23 mouse cellular contexts compared by ENCODE assay signal in the genomic region with DNA sequence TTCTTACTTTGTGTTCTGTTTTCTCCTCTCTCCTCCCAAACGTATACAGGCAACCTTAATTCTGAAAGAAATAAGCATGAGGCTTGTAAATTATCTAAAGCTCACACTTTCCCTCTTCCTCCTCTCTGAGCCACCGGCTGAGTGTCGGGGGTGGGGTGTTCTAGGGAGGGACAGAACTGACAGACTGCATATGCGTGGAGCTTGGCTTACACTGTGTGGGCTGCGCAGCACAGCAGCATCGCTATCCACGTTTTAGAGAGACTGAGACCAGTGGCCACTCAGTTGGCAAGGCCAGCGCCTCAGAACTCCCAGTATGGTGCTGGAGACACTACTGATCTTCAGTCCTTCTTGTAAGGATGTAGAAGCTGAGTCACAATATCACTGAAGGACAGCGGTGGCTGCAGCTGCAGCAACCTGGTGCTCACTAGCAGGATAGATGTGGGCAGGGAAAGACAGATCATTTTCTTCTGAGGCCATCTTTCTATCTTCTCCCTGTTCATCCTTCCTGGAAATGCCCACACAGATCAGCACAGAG.
DNase-seq lines count a peak whose midpoint lies in the region; ATAC-seq lines count a peak whose summit lies in the region.
"Had no signal": no experiment of that assay in that cellular context is flagged by ENCODE, and none has a peak within 500 bp of the region (broad histone marks: within the 10 kb centered on the region; RNA-seq: fewer than 3 reads in every experiment).

No protein-coding gene starts in this region.

- intact Hi-C loops in left cerebral cortex, postnatal 4 days (cut with DNase I) = no loop called here

- ATAC-seq in frontal cortex, adult (ENCODE audit: low TSS enrichment) = peak; percentile 90
- ATAC-seq: activated CD4-positive, CD25-positive, alpha-beta regulatory T cell, adult 4 months; forebrain, embryonic 13.5 days; intestine, embryonic 16.5 days; lung, postnatal 0 days had no signal

- DNase-seq in frontal cortex, postnatal 10 days (ENCODE audit: low spot score in 2 of 2) = no peak
- DNase-seq in left cerebral cortex, adult 18-20 months (ENCODE audit: low spot score in 2 of 2) = peak; percentile 27 to 56
- no peak for DNase-seq in left cerebral cortex, postnatal 4 days
- DNase-seq in right cerebral cortex, adult 2 months (ENCODE audit: low spot score in 2 of 2) = peak; percentile 56 to 58
- no peak for DNase-seq in right cerebral cortex, postnatal 10 days (ENCODE audit: low spot score in 2 of 2)
- DNase-seq in cerebellum, postnatal 4 days (ENCODE audit: low spot score in 2 of 2) = no peak
- DNase-seq: adrenal gland, adult 2 months; adrenal gland, postnatal 36 days; cerebellum, adult 2 months; cerebellum, postnatal 14 days; heart, postnatal 4 days; kidney, adult 9 months; kidney, postnatal 10 days; layer of hippocampus, adult 9-11 months; liver, embryonic 13.5 days; lung, adult 18-20 months; lung, postnatal 4 days; thymus, postnatal 14 days had no signal

Comparison
In these comparisons a context has a peak if more than half of its experiments do, and no peak if none do; other contexts are left out.
1. DNase-seq: peak in left cerebral cortex, adult 18-20 months (2 of 2) and right cerebral cortex, adult 2 months (2 of 2); none in frontal cortex, postnatal 10 days (0 of 2), left cerebral cortex, postnatal 4 days (single experiment), right cerebral cortex, postnatal 10 days (0 of 2) and cerebellum, postnatal 4 days (0 of 2).